Mouse (Mus musculus) CH12.LX (cell line): ENCODE results near the gene Dlg2. TPM values are rescaled to one million over a fixed set of nuclear protein-coding genes. Genes with fewer than 3 reads are reported as not detected.

Experiments
- DNase-seq: peaks from one replicate; pipeline ENCODE4 v3.0.0-alpha.2; 2013; ENCODE audit errors: extremely low read depth
- H3K27ac ChIP-seq: 2 replicates; pipeline ENCODE4 v1.5.1; 2012; ENCODE audit warnings: low read depth, mild to moderate bottlenecking, control low read depth, moderate library complexity; ENCODE audit not compliant: insufficient read depth
- H3K27me3 ChIP-seq: replicated peaks from 2 replicates; pipeline ENCODE3; 2012; ENCODE audit warnings: inconsistent platforms
- H3K36me3 ChIP-seq, 2 experiments: replicated peaks in 1 of 2; 2 replicates each; pipeline versions ENCODE3 to v1.6.1; 2012; ENCODE audit warnings: inconsistent platforms in 1 of 2, low read length in 1 of 2, mild to moderate bottlenecking in 1 of 2, mixed read lengths in 1 of 2, moderate library complexity in 1 of 2; ENCODE audit not compliant: control insufficient read depth in 1 of 2, insufficient read depth in 1 of 2
- H3K4me1 ChIP-seq, 2 experiments: 2 replicates each; pipeline ENCODE4 v1.6.1; 2012; ENCODE audit warnings: inconsistent platforms in 1 of 2, moderate library complexity in 1 of 2; ENCODE audit not compliant: insufficient read depth in 2 of 2, control insufficient read depth in 1 of 2
- H3K4me2 ChIP-seq: 2 replicates; pipeline ENCODE4 v1.6.1; 2012; ENCODE audit warnings: low read depth, mild to moderate bottlenecking, control low read depth; ENCODE audit not compliant: poor library complexity, insufficient read depth, severe bottlenecking
- H3K4me3 ChIP-seq, 3 experiments: fragments of 150-350 bp in 1 of 3; sonication (generic) in 1 of 3; replicated peaks in 1 of 3; 2 replicates each; pipeline versions ENCODE3 to v1.5.1; 2011 to 2012; ENCODE audit warnings: low read depth in 2 of 3, low read length in 2 of 3, mild to moderate bottlenecking in 2 of 3, moderate library complexity in 2 of 3, control low read depth in 1 of 3, improper control_type of control experiment in 1 of 3, inconsistent platforms in 1 of 3, mixed read lengths in 1 of 3; ENCODE audit not compliant: poor library complexity in 1 of 3
- H3K79me2 ChIP-seq: replicated peaks from 2 replicates; pipeline ENCODE4 v1.6.1; 2012; ENCODE audit warnings: mild to moderate bottlenecking, moderate library complexity; ENCODE audit not compliant: control insufficient read depth, poor library complexity, insufficient read depth, severe bottlenecking; ENCODE audit errors: extremely low read depth
- H3K9ac ChIP-seq: 2 replicates; pipeline ENCODE4 v1.6.1; 2012; ENCODE audit warnings: low read depth, mild to moderate bottlenecking, control low read depth, moderate library complexity; ENCODE audit not compliant: insufficient read depth
- H3K9me3 ChIP-seq: replicated peaks from 2 replicates; pipeline ENCODE3; 2012; ENCODE audit warnings: low read length, inconsistent platforms, mixed read lengths
- BHLHE40 ChIP-seq: IDR thresholded peaks from 2 replicates; pipeline ENCODE4 v1.6.1; 2011; ENCODE audit warnings: mild to moderate bottlenecking, low read depth, low read length, improper control_type of control experiment
- E2F4 ChIP-seq: IDR thresholded peaks from 2 replicates; pipeline ENCODE4 v1.6.1; 2011; ENCODE audit warnings: low read depth, low read length, improper control_type of control experiment; ENCODE audit not compliant: insufficient replicate concordance
- EP300 ChIP-seq: IDR thresholded peaks from 2 replicates; pipeline ENCODE4 v1.6.1; 2011; ENCODE audit warnings: low read length, improper control_type of control experiment
- IRF4 ChIP-seq: IDR thresholded peaks from 2 replicates; pipeline ENCODE4 v1.6.1; 2014; ENCODE audit warnings: low read depth, mild to moderate bottlenecking, inconsistent platforms, low read length, improper control_type of control experiment
- JUN ChIP-seq: IDR thresholded peaks from 2 replicates; pipeline ENCODE4 v1.6.1; 2011; ENCODE audit warnings: low read depth, mild to moderate bottlenecking, low read length, improper control_type of control experiment, moderate library complexity; ENCODE audit not compliant: insufficient read depth
- MAX ChIP-seq: IDR thresholded peaks from 2 replicates; pipeline ENCODE4 v1.6.1; 2011; ENCODE audit warnings: low read length, improper control_type of control experiment
- MEF2A ChIP-seq: IDR thresholded peaks from 2 replicates; pipeline ENCODE4 v1.6.1; 2014; ENCODE audit warnings: low read depth, mild to moderate bottlenecking, inconsistent platforms, low read length, improper control_type of control experiment, borderline replicate concordance
- MYC ChIP-seq: IDR thresholded peaks from 2 replicates; pipeline ENCODE4 v1.6.1; 2011; ENCODE audit warnings: low read depth, mild to moderate bottlenecking, improper control_type of control experiment, low read length
- NELFE ChIP-seq: IDR thresholded peaks from 2 replicates; pipeline ENCODE4 v1.6.1; 2011; ENCODE audit warnings: low read depth, low read length, improper control_type of control experiment
- NRF1 ChIP-seq: IDR thresholded peaks from 2 replicates; pipeline ENCODE4 v1.6.1; 2014; ENCODE audit warnings: low read depth, mild to moderate bottlenecking, inconsistent platforms, low read length, improper control_type of control experiment, moderate library complexity
- PAX5 ChIP-seq: IDR thresholded peaks from 2 replicates; pipeline ENCODE4 v1.6.1; 2012; ENCODE audit warnings: low read length, inconsistent platforms, mixed read lengths
- POLR2AphosphoS2 ChIP-seq: IDR thresholded peaks from 2 replicates; pipeline ENCODE4 v1.6.1; 2011; ENCODE audit warnings: low read depth, low read length, improper control_type of control experiment
- RAD21 ChIP-seq: IDR thresholded peaks from 2 replicates; pipeline ENCODE4 v1.6.1; 2011; ENCODE audit warnings: low read depth, mild to moderate bottlenecking, low read length, improper control_type of control experiment, moderate library complexity
- RCOR1 ChIP-seq: conservative IDR thresholded peaks from 2 replicates; pipeline ENCODE4 v1.6.1; 2012; ENCODE audit warnings: low read depth, mild to moderate bottlenecking, inconsistent platforms, low read length, improper control_type of control experiment
- SIN3A ChIP-seq: IDR thresholded peaks from 2 replicates; pipeline ENCODE4 v1.6.1; 2012; ENCODE audit warnings: low read length, improper control_type of control experiment, inconsistent platforms
- TCF12 ChIP-seq: IDR thresholded peaks from 2 replicates; pipeline ENCODE4 v1.6.1; 2014; ENCODE audit warnings: low read depth, mild to moderate bottlenecking, inconsistent platforms, low read length, improper control_type of control experiment
- UBTF ChIP-seq: IDR thresholded peaks from 2 replicates; pipeline ENCODE4 v1.6.1; 2012; ENCODE audit warnings: low read depth, mild to moderate bottlenecking, inconsistent platforms, low read length, improper control_type of control experiment, moderate library complexity
- USF1 ChIP-seq: IDR thresholded peaks from 2 replicates; pipeline ENCODE4 v1.6.1; 2014; ENCODE audit warnings: low read depth, mild to moderate bottlenecking, inconsistent platforms, low read length, improper control_type of control experiment
- USF2 ChIP-seq: conservative IDR thresholded peaks from 2 replicates; pipeline ENCODE4 v1.6.1; 2011; ENCODE audit warnings: low read depth, low read length, improper control_type of control experiment
- ZC3H11A ChIP-seq: IDR thresholded peaks from 2 replicates; pipeline ENCODE4 v1.6.1; 2012; ENCODE audit warnings: low read depth, mild to moderate bottlenecking, inconsistent platforms, low read length, improper control_type of control experiment
- ZMIZ1 ChIP-seq: IDR thresholded peaks from 2 replicates; pipeline ENCODE4 v1.6.1; 2012; ENCODE audit warnings: low read depth, mild to moderate bottlenecking, inconsistent platforms, low read length, improper control_type of control experiment
- dilution Hi-C: fragments of 300-500 bp; cut with MboI; formaldehyde crosslinking; loops from 2 replicates; pipeline ENCODE4 v1.14.3; 2020; ENCODE audit warnings: low sequenced_read_pairs; ENCODE audit not compliant: extremely low pct_unique_long_range_greater_than_20kb, extremely low pct_ligation_motif_present
- in situ Hi-C: fragments of 300-500 bp; cut with MboI; formaldehyde crosslinking; loops from 3 replicates; pipeline ENCODE4 v1.14.3; 2019; ENCODE audit warnings: low sequenced_read_pairs, low pct_ligation_motif_present, low pct_unique_long_range_greater_than_20kb, mixed read lengths
- polyA plus RNA-seq: library from polyadenylated mRNA; unstranded; fragments of >175 nt; gene quantifications from 2 replicates; pipeline ENCODE4 v1.2.1, GENCODE M21; 2012; ENCODE audit warnings: low read depth; ENCODE audit not compliant: insufficient read length
- total RNA-seq, 2 experiments: library from RNA; depleted of rRNA; stranded (reverse); fragments of 300-350 nt in 1 of 2; fragments of >200 nt in 1 of 2; gene quantifications; 2 replicates each; pipeline ENCODE4 v1.2.3; 2012 to 2014

Dlg2 gene
- total and polyA plus RNA-seq, 3 experiments = 0.36 TPM; not detected in 2

GRCm38 (mm10) chr7:92396783-92397182 lies 1920.3 kb downstream of the Dlg2 start:
- Histone ChIP-seq H3K27me3 (no peaks in the 10 kb centered on the region), H3K9me3 (no peaks in the 10 kb centered on the region), H3K27ac (no peak overlapping the region), H3K4me2 (no peak overlapping the region), H3K79me2 (no peaks in the 10 kb centered on the region), H3K4me1 (peaks cover 0 to 5% of the 10 kb centered on the region in 2 experiments; a peak in 1 of 4 replicates), H3K4me3 (no peak overlapping the region), H3K9ac (no peak overlapping the region), H3K36me3 (no peaks in the 10 kb centered on the region)
- dilution Hi-C loops (no loop called here), in situ Hi-C loops (no loop called here)
- TF ChIP-seq USF2 (no peak), MYC (no peak), RAD21 (no peak), NRF1 (no peak), TCF12 (no peak), SIN3A (no peak), BHLHE40 (no peak), USF1 (no peak), EP300 (no peak), JUN (no peak), MAX (no peak), PAX5 (no peak), RCOR1 (no peak), IRF4 (no peak), UBTF (no peak), E2F4 (no peak), MEF2A (no peak), POLR2AphosphoS2 (no peak)
- DNase-seq = no peak

GRCm38 (mm10) chr7:92398841-92399240 lies 1922.4 kb downstream of the Dlg2 start:
- Histone ChIP-seq H3K79me2 (no peaks in the 10 kb centered on the region), H3K9me3 (no peaks in the 10 kb centered on the region), H3K4me2 (no peak overlapping the region), H3K4me3 (no peak overlapping the region), H3K27ac (no peak overlapping the region), H3K9ac (no peak overlapping the region), H3K36me3 (no peaks in the 10 kb centered on the region), H3K4me1 (peaks cover 0 to 5% of the 10 kb centered on the region in 2 experiments; a peak in 1 of 4 replicates), H3K27me3 (no peaks in the 10 kb centered on the region)
- dilution Hi-C loops = no loop called here
- DNase-seq = no peak
- in situ Hi-C loops = no loop called here
- TF ChIP-seq ZC3H11A (no peak), ZMIZ1 (no peak), NELFE (no peak)
